Mouse (Mus musculus) embryonic fibroblast, embryonic 13.5 days (primary cell): ENCODE data around the gene Adamts4.

Experiments used
- CTCF ChIP-seq: IDR thresholded peaks from 2 replicates; pipeline ENCODE4 v1.5.1; 2011; ENCODE audit warnings: mild to moderate bottlenecking, control low read depth, low read length, moderate library complexity, borderline replicate concordance; ENCODE audit not compliant: insufficient read depth
- POLR2A ChIP-seq: IDR thresholded peaks from 2 replicates; pipeline ENCODE4 v1.6.1; 2011; ENCODE audit warnings: low read depth, mild to moderate bottlenecking, control low read depth, low read length, moderate library complexity

GRCm38 (mm10) chr1:171251594-171252324, 1.5 kb downstream of the Adamts4 start:
- TF ChIP-seq POLR2A: peak; percentile 78
- no peak for TF ChIP-seq CTCF
